Mouse (Mus musculus): ENCODE measurements around the gene Cxcl2. TPM values are rescaled to one million over a fixed set of nuclear protein-coding genes. Genes with fewer than 3 reads are reported as not detected.

Cxcl2 gene
- total and polyA plus RNA-seq, 3 experiments, result 0.21 to 0.47 TPM; not detected in 1

DNA sequence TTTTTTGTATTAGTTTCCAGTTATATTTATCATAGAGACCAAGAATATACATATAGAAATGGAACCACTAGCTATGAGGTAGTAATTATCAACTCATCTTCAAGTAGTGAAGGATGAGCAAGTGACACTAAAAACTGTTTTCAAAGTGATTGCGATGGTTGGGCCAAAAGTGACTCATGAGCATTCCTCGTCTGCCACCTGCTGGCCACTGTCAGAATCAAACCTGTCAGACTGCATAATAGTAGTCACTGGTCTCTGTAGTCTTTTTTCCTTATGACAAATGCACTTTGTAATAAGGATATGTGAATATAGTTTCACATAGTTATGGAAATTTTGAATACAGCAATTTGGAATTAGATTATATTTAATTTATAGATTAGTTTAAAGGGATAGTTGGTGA lies 5.3 kb downstream of the Cxcl2 start:
- no peaks in the 10 kb centered on the region for H3K36me3 ChIP-seq (replicated peaks in 1 of 2; ENCODE audit: control insufficient read depth in 1 of 2, insufficient read depth in 1 of 2, low read length in 1 of 2)
- no peak overlapping the region for H3K27ac ChIP-seq (ENCODE audit: insufficient read depth, low read depth)
- no peaks in the 10 kb centered on the region for H3K27me3 ChIP-seq (replicated peaks)
- peaks cover 0 to 3% of the 10 kb centered on the region in 2 experiments; a peak in 2 of 4 replicates for H3K4me1 ChIP-seq (ENCODE audit: control insufficient read depth in 1 of 2, insufficient read depth in 2 of 2)
- no peak overlapping the region for H3K4me2 ChIP-seq (ENCODE audit: insufficient read depth, low read depth, poor library complexity, severe bottlenecking)
- TF ChIP-seq ZMIZ1 (IDR thresholded peaks at IDR 0.05; ENCODE audit: low read depth, low read length) (no peak), RAD21 (IDR thresholded peaks at IDR 0.05; ENCODE audit: low read depth, low read length) (peak; percentile 91), POLR2A (IDR thresholded peaks at IDR 0.05; ENCODE audit: low read depth, low read length) (no peak), CTCF (conservative IDR thresholded peaks at IDR 0.05 in 1 of 2, IDR thresholded peaks at IDR 0.05 in 1 of 2; ENCODE audit: low read depth in 2 of 2, low read length in 2 of 2) (peak; percentile 60 to 90), IRF4 (IDR thresholded peaks at IDR 0.05; ENCODE audit: low read depth, low read length) (no peak), CHD2 (IDR thresholded peaks at IDR 0.05; ENCODE audit: low read length) (no peak), E2F4 (IDR thresholded peaks at IDR 0.05; ENCODE audit: insufficient replicate concordance, low read depth, low read length) (no peak), EP300 (IDR thresholded peaks at IDR 0.05; ENCODE audit: low read length) (no peak), USF2 (conservative IDR thresholded peaks at IDR 0.05; ENCODE audit: low read depth, low read length) (no peak), USF1 (IDR thresholded peaks at IDR 0.05; ENCODE audit: low read depth, low read length) (no peak), ZC3H11A (IDR thresholded peaks at IDR 0.05; ENCODE audit: low read depth, low read length) (peak; percentile 41), POLR2AphosphoS2 (IDR thresholded peaks at IDR 0.05; ENCODE audit: low read depth, low read length) (no peak), SMC3 (IDR thresholded peaks at IDR 0.05; ENCODE audit: low read depth, low read length) (peak; percentile 82), ZNF384 (IDR thresholded peaks at IDR 0.05; ENCODE audit: low read depth, low read length) (no peak)
- no peak overlapping the region for H3K4me3 ChIP-seq (replicated peaks in 1 of 3; ENCODE audit: low read depth in 2 of 3, low read length in 2 of 3, poor library complexity in 1 of 3)
- H3K9ac ChIP-seq (ENCODE audit: insufficient read depth, low read depth), result no peak overlapping the region
- peak; percentile 80 for DNase-seq (ENCODE audit: extremely low read depth)
- no peaks in the 10 kb centered on the region for H3K79me2 ChIP-seq (replicated peaks; ENCODE audit: control insufficient read depth, extremely low read depth, insufficient read depth, poor library complexity, severe bottlenecking)
- dilution Hi-C loops (cut with MboI; ENCODE audit: extremely low pct_ligation_motif_present, extremely low pct_unique_long_range_greater_than_20kb, low sequenced_read_pairs) (no loop called here), in situ Hi-C loops (cut with MboI; ENCODE audit: low pct_ligation_motif_present, low pct_unique_long_range_greater_than_20kb, low sequenced_read_pairs) (loop anchor here (10.0 kb wide), 1 partner anchor 254 kb away; no protein-coding TSS in a partner anchor)
- no peaks in the 10 kb centered on the region for H3K9me3 ChIP-seq (replicated peaks; ENCODE audit: low read length)

DNA sequence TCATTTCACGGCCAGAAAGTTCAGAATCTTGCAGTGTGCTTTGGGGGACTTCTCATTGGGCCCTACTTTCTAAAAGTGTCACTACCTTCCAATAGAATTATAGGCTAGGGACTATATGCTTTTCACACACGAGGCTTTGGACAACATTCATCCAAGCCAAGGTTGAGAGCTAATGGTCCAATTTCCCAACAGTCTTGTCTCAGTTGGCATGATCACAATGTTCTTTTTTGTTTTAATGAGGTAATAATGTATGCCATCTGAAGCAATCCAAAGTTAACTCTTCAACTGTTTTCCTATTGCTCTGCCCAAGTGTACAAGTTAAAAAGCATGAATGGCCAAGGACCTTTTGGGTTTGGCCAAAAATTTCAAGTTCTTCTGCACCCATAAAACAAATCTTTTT lies 15.8 kb downstream of the Cxcl2 start:
- in situ Hi-C loops (cut with MboI; ENCODE audit: low pct_ligation_motif_present, low pct_unique_long_range_greater_than_20kb, low sequenced_read_pairs), result no loop called here
- H3K36me3 ChIP-seq (replicated peaks in 1 of 2; ENCODE audit: control insufficient read depth in 1 of 2, insufficient read depth in 1 of 2, low read length in 1 of 2), result no peaks in the 10 kb centered on the region
- no peaks in the 10 kb centered on the region for H3K4me1 ChIP-seq (ENCODE audit: control insufficient read depth in 1 of 2, insufficient read depth in 2 of 2)
- no peak overlapping the region for H3K4me2 ChIP-seq (ENCODE audit: insufficient read depth, low read depth, poor library complexity, severe bottlenecking)
- dilution Hi-C loops (cut with MboI; ENCODE audit: extremely low pct_ligation_motif_present, extremely low pct_unique_long_range_greater_than_20kb, low sequenced_read_pairs), result no loop called here
- H3K27ac ChIP-seq (ENCODE audit: insufficient read depth, low read depth), result no peak overlapping the region
- H3K9me3 ChIP-seq (replicated peaks; ENCODE audit: low read length), result no peaks in the 10 kb centered on the region
- TF ChIP-seq JUN (IDR thresholded peaks at IDR 0.05; ENCODE audit: insufficient read depth, low read depth, low read length) (no peak), NELFE (IDR thresholded peaks at IDR 0.05; ENCODE audit: low read depth, low read length) (no peak), BHLHE40 (IDR thresholded peaks at IDR 0.05; ENCODE audit: low read depth, low read length) (no peak), RCOR1 (conservative IDR thresholded peaks at IDR 0.05; ENCODE audit: low read depth, low read length) (no peak), POLR2AphosphoS2 (IDR thresholded peaks at IDR 0.05; ENCODE audit: low read depth, low read length) (no peak), ZMIZ1 (IDR thresholded peaks at IDR 0.05; ENCODE audit: low read depth, low read length) (no peak), USF2 (conservative IDR thresholded peaks at IDR 0.05; ENCODE audit: low read depth, low read length) (no peak), ELF1 (IDR thresholded peaks at IDR 0.05; ENCODE audit: low read depth, low read length) (no peak), CTCF (conservative IDR thresholded peaks at IDR 0.05 in 1 of 2, IDR thresholded peaks at IDR 0.05 in 1 of 2; ENCODE audit: low read depth in 2 of 2, low read length in 2 of 2) (no peak), USF1 (IDR thresholded peaks at IDR 0.05; ENCODE audit: low read depth, low read length) (no peak), ZC3H11A (IDR thresholded peaks at IDR 0.05; ENCODE audit: low read depth, low read length) (no peak), RAD21 (IDR thresholded peaks at IDR 0.05; ENCODE audit: low read depth, low read length) (no peak), NRF1 (IDR thresholded peaks at IDR 0.05; ENCODE audit: low read depth, low read length) (no peak)
- no peaks in the 10 kb centered on the region for H3K79me2 ChIP-seq (replicated peaks; ENCODE audit: control insufficient read depth, extremely low read depth, insufficient read depth, poor library complexity, severe bottlenecking)
- no peak overlapping the region for H3K4me3 ChIP-seq (replicated peaks in 1 of 3; ENCODE audit: low read depth in 2 of 3, low read length in 2 of 3, poor library complexity in 1 of 3)
- H3K27me3 ChIP-seq (replicated peaks), result no peaks in the 10 kb centered on the region
- H3K9ac ChIP-seq (ENCODE audit: insufficient read depth, low read depth), result no peak overlapping the region
- DNase-seq (ENCODE audit: extremely low read depth), result no peak

Measured in CH12.LX (cell line).